Mouse (Mus musculus) hindbrain, embryonic 11.5 days (tissue): ENCODE data around the gene Adam1b. TPM values are rescaled to one million over a fixed set of nuclear protein-coding genes. Genes with fewer than 3 reads are reported as not detected.

ENCODE experiments used
- ATAC-seq: fragments of 200-750 bp; cut with Nextera tagmentation; 2 replicates; pipeline ENCODE4 v1.8.0; 2017; ENCODE audit warnings: mild to moderate bottlenecking, moderate TSS enrichment, moderate library complexity; ENCODE audit not compliant: low FRiP score
- DNase-seq: peaks from one replicate; pipeline ENCODE4 v3.0.0-alpha.2; 2015; ENCODE audit warnings: low spot score
- H3K27ac ChIP-seq: fragments of 300-500 bp; sonication (generic); 2 replicates; pipeline ENCODE4 v1.5.1; 2014; ENCODE audit warnings: mild to moderate bottlenecking, low read depth, low read length
- H3K27me3 ChIP-seq: fragments of 300-500 bp; sonication (generic); 2 replicates; pipeline ENCODE4 v1.6.1; 2014; ENCODE audit warnings: mild to moderate bottlenecking, low read length, moderate library complexity, mixed read lengths; ENCODE audit not compliant: control insufficient read depth, insufficient read depth
- H3K36me3 ChIP-seq: fragments of 300-500 bp; sonication (generic); 2 replicates; pipeline ENCODE4 v1.6.1; 2014; ENCODE audit warnings: mild to moderate bottlenecking, low read length, moderate library complexity, mixed read lengths; ENCODE audit not compliant: control insufficient read depth, insufficient read depth
- H3K4me1 ChIP-seq: fragments of 300-500 bp; sonication (generic); replicated peaks from 2 replicates; pipeline ENCODE4 v1.6.1; 2014; ENCODE audit warnings: low read length, mixed read lengths; ENCODE audit not compliant: control insufficient read depth, insufficient read depth
- H3K4me2 ChIP-seq: fragments of 300-500 bp; sonication (generic); replicated peaks from 2 replicates; pipeline ENCODE4 v1.6.1; 2014; ENCODE audit warnings: mild to moderate bottlenecking, low read depth, low read length
- H3K4me3 ChIP-seq: fragments of 300-500 bp; sonication (generic); 2 replicates; pipeline ENCODE4 v1.5.1; 2014; ENCODE audit warnings: low read depth, low read length
- H3K9ac ChIP-seq: fragments of 300-500 bp; sonication (generic); 2 replicates; pipeline ENCODE4 v1.6.1; 2014; ENCODE audit warnings: low read depth, low read length
- H3K9me3 ChIP-seq: fragments of 300-500 bp; sonication (generic); 2 replicates; pipeline ENCODE4 v1.6.1; 2016; ENCODE audit warnings: low read length; ENCODE audit not compliant: control insufficient read depth
- WGBS: fragments of 180-500 bp; shearing (Covaris S2); extraction: QIAGEN DNeasy Blood & Tissue Kit; methylation state at CpG from one replicate; pipeline ENCODE4 v1.1.7; 2014; 5-methylcytosine and 5-hydroxymethylcytosine counted together
- polyA plus RNA-seq: library from polyadenylated mRNA; unstranded; fragments of >200 nt; fragmentation: Nextera tagmentation; extraction: Ambion mirVana; gene quantifications from 2 replicates; pipeline ENCODE4 v1.2.1, GENCODE M21; 2014

The Adam1b gene
- polyA plus RNA-seq, 1 experiment from 2014 or later, result not detected

DNA sequence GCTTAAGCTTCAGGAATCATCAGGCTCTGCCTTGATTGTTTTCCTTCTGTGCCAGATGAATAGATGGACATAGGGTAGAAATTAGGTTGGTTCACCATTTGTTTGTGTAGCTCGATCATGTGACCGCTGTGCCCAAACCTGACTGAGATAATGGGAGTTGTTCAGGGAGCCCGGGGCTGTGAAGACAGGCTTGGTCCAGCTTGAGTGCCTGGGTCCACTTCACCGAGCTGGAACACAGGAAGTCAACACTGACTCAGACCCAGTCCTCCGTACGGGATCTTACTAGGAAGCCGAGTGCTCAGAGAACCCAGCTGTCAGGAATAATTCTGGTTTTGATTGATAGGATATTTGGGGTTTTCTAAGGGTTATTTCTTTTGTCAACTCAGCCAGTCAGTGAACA lies 28.6 kb downstream of the Adam1b start:
- WGBS, result 80% methylated on average over 7 of the region's 7 CpGs
- Histone ChIP-seq H3K9me3 (no peaks in the 10 kb centered on the region), H3K4me2 (no peak overlapping the region), H3K9ac (no peak overlapping the region), H3K4me1 (no peaks in the 10 kb centered on the region), H3K27me3 (no peaks in the 10 kb centered on the region), H3K36me3 (no peaks in the 10 kb centered on the region), H3K4me3 (no peak overlapping the region), H3K27ac (no peak overlapping the region)
- no peak for ATAC-seq
- no peak for DNase-seq

DNA sequence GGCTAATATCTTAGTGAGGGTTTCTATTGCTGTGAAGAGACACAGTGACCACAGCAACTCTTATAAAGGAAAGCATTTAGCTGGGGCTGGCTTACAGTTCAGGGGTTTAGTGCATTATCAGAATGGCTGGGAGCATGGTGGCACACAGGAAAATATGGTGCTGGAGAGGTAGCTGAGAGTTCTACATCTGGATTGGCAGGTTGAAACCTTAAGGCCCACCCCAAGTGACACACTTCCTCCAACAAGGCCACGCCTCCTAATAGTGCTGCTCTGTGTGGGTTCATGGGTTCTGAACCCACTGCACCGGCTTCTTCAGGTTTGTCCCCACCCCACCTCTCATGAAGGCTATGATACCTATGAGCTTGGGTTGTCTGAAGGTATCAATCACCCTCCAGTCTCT lies 30.8 kb downstream of the Adam1b start:
- WGBS, result 88% methylated on average over 2 of the region's 2 CpGs
- no peak for DNase-seq

DNA sequence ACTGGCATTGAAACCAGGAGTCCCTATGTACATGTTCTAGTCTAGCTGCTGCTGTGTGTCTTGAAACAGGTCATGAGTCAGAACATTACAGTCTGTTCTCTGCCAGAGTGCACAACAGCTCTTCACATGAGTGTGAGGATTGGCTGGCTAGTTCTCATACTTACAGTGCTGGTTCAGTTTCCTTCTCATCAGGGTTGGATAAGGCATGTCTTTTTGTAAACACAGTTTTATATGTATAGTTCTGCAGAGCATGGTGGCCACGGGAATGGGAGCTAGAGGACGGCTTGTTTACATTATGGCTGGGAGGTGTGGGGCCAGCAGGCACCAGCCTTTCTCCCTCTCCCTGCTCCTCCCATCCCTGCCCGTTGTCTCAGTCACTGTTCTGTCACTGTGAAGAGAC lies 33.7 kb downstream of the Adam1b start:
- Histone ChIP-seq H3K9me3 (no peaks in the 10 kb centered on the region), H3K27me3 (no peaks in the 10 kb centered on the region), H3K4me2 (no peak overlapping the region), H3K4me3 (no peak overlapping the region), H3K36me3 (no peaks in the 10 kb centered on the region), H3K4me1 (no peaks in the 10 kb centered on the region), H3K27ac (no peak overlapping the region), H3K9ac (no peak overlapping the region)
- WGBS, result 49% methylated on average over 3 of the region's 3 CpGs
- DNase-seq, result no peak
- no peak for ATAC-seq

More for the DNA sequence above, 30.8 kb downstream of the Adam1b start:
- ATAC-seq, result no peak
- H3K9ac ChIP-seq, result no peak overlapping the region
- H3K9me3 ChIP-seq, result no peaks in the 10 kb centered on the region
- no peaks in the 10 kb centered on the region for H3K4me1 ChIP-seq
- no peak overlapping the region for H3K27ac ChIP-seq
- no peak overlapping the region for H3K4me3 ChIP-seq
- H3K4me2 ChIP-seq, result no peak overlapping the region
- no peaks in the 10 kb centered on the region for H3K27me3 ChIP-seq
- no peaks in the 10 kb centered on the region for H3K36me3 ChIP-seq

DNA sequence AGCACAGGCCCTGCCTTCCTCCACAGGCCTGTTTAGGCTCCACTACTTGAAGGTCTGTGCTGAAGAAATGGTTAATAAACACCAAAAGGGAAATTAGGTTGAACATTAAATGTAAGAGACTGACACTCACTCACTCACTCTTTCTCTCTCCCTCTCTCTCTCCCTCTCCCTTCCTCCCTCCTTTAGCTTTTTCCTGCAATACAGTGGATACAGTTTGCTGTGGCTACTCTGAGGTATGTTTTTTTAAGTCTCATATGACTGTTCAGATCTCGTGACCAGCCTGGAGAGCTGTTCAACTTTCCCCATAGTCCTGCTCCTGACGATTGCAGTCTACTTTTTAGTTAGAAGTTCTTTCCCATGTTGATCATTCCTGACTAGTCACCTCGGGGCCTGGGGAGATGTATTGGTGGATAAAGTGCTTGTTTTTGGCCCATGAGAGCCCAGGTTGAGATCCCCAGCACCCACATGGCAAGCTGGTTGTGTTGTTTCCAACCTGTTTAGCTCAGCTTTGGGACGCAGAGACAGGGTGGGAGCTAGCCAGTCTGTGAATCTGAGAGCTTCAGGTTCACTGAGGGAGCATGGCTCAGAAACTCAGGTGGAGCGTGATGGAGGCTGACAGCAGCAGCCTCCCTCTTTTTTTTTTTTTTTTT lies 39.5 kb downstream of the Adam1b start:
- ATAC-seq (no peak), DNase-seq (no peak)
- Histone ChIP-seq H3K27ac (no peak overlapping the region), H3K36me3 (no peaks in the 10 kb centered on the region), H3K27me3 (no peaks in the 10 kb centered on the region), H3K9ac (no peak overlapping the region), H3K9me3 (no peaks in the 10 kb centered on the region), H3K4me1 (no peaks in the 10 kb centered on the region), H3K4me2 (no peak overlapping the region), H3K4me3 (no peak overlapping the region)
- WGBS, result 79% methylated on average over 5 of the region's 5 CpGs

DNA sequence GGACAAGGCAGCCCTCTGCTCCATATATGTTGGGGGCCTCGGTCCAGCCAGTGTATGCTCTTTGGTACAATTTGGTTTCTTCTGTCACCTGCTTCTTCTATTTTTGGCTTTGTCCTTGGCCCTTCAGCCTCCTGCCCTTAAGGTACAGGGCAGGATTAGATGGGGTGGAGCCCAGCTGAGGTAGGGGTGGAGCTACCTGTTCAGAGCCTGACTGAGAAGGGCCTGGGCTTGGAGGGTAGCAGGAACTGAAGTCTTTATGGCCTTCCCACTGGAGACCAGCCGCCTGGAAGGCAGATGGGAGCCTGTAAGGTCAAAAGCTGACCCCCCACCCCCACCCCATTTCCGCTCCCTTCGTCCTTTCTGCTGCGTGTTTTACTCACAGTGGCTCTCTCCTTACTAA lies 40.3 kb downstream of the Adam1b start:
- H3K36me3 ChIP-seq, result no peaks in the 10 kb centered on the region
- ATAC-seq (no peak), DNase-seq (no peak)
- H3K4me1 ChIP-seq, result no peaks in the 10 kb centered on the region
- H3K4me3 ChIP-seq, result no peak overlapping the region
- H3K27me3 ChIP-seq, result no peaks in the 10 kb centered on the region
- WGBS, result 60% methylated on average over 5 of the region's 5 CpGs
- H3K9me3 ChIP-seq, result no peaks in the 10 kb centered on the region
- H3K27ac ChIP-seq, result no peak overlapping the region
- no peak overlapping the region for H3K4me2 ChIP-seq
- no peak overlapping the region for H3K9ac ChIP-seq

DNA sequence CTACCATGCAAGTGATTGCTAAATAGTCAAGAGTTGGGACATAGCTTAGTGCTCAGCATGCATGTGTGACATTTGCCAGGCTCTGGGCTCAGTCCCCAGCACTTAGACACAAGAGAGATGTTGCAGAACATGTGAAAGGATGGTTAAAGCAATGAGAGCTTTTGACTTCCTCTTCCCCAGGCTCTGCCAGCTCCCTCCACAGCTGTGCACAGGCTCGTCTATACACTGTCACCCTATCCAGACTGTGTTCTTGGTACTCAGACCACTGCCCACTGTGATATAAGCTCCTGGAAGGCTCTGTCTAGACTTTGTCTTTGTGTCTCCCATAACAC lies 41.1 kb downstream of the Adam1b start:
- no peak overlapping the region for H3K27ac ChIP-seq
- 19% methylated on average over 1 of the region's 1 CpGs for WGBS
- H3K27me3 ChIP-seq, result no peaks in the 10 kb centered on the region
- H3K36me3 ChIP-seq, result no peaks in the 10 kb centered on the region
- no peak overlapping the region for H3K4me3 ChIP-seq
- no peaks in the 10 kb centered on the region for H3K9me3 ChIP-seq
- DNase-seq, result no peak
- no peak for ATAC-seq
- H3K4me1 ChIP-seq, result no peaks in the 10 kb centered on the region
- no peak overlapping the region for H3K4me2 ChIP-seq
- H3K9ac ChIP-seq, result no peak overlapping the region

DNA sequence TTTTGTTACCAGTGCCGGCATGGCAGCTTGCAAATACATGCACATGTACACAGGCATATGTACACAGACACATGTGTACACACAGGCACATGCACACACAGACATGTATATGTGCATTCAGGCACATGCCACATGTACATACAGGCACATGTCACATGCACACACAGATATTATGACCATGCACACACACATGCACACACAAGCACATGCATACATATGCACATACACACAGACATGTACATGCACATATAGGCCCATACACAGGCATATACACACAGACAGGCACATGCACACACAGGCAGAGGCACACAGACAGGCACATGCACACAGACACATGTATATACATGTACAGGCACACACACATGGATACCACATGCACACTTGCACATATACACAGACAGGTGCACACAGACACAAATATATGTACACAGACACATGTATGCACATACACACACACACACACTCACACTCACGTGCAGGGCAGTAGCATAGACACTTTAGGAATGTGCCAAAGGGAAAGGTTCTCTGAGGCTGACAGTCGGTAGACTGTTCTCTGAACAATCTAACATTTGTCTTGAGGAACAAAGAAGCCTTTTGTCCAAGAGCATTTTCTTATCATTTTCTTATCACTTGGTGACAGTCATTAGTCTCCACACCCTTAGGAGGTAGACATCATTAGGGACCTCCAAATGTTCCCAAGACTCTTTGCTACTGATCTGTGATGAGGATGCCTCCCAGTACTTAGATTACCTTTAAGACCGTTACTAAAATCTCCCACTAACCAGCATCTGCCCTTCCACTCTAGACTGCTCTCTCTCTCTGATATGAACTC lies 41.7 kb downstream of the Adam1b start:
- H3K27me3 ChIP-seq, result no peaks in the 10 kb centered on the region
- no peaks in the 10 kb centered on the region for H3K9me3 ChIP-seq
- 64% methylated on average over 4 of the region's 4 CpGs for WGBS
- DNase-seq (no peak), ATAC-seq (no peak)
- no peaks in the 10 kb centered on the region for H3K4me1 ChIP-seq
- H3K27ac ChIP-seq, result no peak overlapping the region
- no peak overlapping the region for H3K4me3 ChIP-seq
- H3K9ac ChIP-seq, result no peak overlapping the region
- no peak overlapping the region for H3K4me2 ChIP-seq
- no peaks in the 10 kb centered on the region for H3K36me3 ChIP-seq

DNA sequence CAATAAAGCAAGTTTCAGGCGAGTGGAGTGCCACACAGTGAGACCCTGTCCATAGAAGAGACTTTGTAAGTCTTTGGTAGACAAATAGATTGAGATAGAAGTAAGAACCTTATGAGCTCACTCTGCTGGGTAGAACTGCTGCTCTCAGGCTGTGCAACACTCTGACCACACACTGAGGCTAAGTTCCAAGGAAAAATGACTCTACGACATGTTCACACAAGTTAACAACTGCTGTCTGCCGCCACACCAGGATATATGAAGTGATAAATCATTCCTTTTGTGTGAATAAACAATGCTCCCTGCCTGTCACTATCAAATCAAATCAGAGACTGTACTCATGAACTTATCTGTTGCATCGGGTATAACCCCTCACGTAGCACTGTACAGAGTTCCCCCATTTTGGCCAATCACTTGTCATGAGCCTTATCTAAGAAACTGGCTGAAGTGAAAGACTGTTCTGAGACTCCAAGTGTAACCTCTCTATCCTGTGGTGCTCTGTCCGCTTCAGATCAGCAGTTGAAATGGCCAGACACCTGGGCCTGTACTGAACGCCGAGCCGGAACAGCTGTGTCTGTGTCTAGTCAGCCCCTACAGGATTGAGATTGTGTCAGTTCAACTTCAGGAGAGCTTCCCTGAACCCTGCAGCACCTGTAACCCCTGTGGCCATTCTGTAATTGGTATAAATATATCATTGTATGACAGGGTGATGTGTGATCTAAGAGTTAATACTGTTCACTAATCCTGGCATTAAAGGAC lies 47.5 kb downstream of the Adam1b start:
- Histone ChIP-seq H3K4me3 (no peak overlapping the region), H3K36me3 (no peaks in the 10 kb centered on the region), H3K9me3 (no peaks in the 10 kb centered on the region), H3K4me1 (peaks cover under 1% of the 10 kb centered on the region; the same call in 1 of the 2 replicates), H3K4me2 (no peak overlapping the region), H3K9ac (no peak overlapping the region), H3K27me3 (no peaks in the 10 kb centered on the region), H3K27ac (no peak overlapping the region)
- ATAC-seq (no peak), DNase-seq (no peak)
- WGBS, result 83% methylated on average over 9 of the region's 9 CpGs
